Mouse (Mus musculus): Measurements from ENCODE around the gene Kri1. TPM values are rescaled to one million over a fixed set of nuclear protein-coding genes. Genes with fewer than 3 reads are reported as not detected.

The Kri1 gene
- total RNA-seq, 2 experiments from 2014 or later: 50.7 to 86.3 TPM

DNA sequence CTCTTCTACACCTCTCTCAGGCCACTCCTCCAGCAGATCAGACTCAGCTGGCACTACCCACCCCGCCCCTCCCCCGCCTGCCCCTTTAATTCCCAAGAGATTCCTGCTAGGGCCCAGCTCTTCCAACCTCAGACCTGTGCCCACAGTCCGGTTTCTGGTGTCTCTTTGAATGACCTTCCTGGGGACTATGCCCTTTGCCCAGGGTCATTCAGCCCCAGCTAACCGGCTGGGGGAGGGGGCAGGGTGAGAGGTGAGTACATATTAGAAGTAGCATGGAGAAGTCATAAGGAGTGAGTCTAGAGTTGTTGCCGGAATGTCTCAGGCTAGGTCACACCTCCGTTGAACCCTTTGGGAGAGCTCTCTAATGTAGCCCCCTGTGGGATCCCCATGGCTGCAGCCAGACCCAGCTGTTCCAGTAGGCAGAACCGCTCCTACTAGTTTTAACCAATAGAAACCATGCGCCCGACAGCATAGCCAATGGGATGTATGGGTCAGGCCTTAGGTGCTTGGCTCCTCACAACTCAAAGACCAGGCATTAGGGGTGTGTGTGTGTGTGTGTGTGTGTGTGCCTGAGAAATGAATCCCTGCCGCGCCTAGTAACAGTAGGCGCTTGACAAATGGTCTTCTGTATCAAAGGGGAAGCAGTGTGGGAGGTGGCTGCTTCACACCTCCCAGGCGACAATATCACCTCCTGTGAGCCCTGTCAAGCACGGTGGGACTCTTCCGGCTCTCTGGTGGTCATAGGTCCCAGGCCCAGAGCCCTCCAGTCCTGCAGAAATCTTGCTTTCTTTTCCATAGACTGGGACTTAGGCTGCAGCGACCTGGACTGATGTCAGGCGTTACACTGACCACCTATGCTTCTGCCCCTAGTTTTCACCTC lies 37.9 kb downstream of the Kri1 start:
- ATAC-seq (replicated peaks; ENCODE audit: low FRiP score, low TSS enrichment, poor library complexity, severe bottlenecking): no peak

DNA sequence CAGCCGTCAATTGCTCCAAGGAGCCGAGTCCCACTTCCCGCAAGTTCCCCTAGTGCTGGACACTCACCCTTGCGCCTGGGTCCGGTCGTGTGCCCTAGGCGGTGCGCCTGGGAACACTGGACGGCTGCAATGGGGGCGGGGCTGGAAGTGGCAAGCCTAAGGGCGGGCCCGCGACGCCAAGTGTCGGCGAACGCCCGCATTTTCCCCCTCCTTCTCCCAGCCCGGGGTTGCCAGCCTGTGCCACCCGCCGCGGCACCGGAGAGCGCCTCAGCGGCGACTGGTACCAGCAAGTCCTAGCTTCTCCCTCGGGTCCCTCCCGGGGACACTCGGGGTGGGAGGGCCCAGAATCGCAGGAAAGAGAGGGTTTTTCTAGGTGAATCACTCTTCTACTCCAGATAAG lies 39.4 kb downstream of the Kri1 start, which contains the start of gene S1pr5:
Gene S1pr5, minus strand, starts transcription at position 118 of the 400 bp plus-strand sequence.
- 0 out of 2 replicates have a peak, but pooled peaks have one; percentile 23 for ATAC-seq (replicated peaks; ENCODE audit: low FRiP score, low TSS enrichment, poor library complexity, severe bottlenecking)

DNA sequence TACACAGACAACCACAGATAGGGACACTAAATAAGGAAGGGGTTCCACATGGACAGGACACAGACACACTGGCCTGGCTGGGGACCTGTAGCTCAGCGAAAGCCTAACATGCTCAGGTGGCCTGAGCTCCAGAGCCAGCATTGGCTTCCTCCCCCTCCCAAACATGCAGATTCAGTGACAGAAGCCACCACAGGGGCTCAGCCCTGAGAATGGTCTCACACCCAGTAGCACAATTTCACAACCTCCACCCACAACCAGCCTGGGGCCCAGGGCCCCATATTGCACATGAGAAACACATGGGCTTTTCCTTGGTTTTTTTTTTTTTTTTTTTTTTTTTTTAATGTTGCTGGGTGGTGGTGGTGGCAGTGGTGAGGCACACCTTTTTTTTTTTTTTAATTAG lies 41.4 kb downstream of the Kri1 start:
- no peak for ATAC-seq (replicated peaks; ENCODE audit: low FRiP score, low TSS enrichment, poor library complexity, severe bottlenecking)

DNA sequence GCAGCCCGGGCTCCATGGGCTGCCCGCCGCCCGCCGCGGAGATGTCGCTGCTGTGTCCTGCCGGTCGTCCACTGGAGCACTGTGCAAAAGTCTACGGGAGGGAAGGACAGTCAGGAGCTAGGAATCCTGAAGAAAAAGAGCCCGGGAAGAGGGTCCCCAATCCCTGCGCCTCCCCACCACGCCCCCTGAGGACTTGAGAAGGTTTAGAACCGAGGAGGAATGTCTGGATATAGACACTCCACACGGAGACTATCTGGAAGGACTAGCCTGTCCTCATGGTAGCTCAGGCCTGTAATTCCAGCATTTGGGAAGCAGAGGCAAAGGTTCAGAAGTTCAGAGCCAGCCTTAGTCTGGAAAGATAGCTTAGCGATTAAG lies 42.7 kb downstream of the Kri1 start:
- no peak for ATAC-seq (replicated peaks; ENCODE audit: low FRiP score, low TSS enrichment, poor library complexity, severe bottlenecking)

DNA sequence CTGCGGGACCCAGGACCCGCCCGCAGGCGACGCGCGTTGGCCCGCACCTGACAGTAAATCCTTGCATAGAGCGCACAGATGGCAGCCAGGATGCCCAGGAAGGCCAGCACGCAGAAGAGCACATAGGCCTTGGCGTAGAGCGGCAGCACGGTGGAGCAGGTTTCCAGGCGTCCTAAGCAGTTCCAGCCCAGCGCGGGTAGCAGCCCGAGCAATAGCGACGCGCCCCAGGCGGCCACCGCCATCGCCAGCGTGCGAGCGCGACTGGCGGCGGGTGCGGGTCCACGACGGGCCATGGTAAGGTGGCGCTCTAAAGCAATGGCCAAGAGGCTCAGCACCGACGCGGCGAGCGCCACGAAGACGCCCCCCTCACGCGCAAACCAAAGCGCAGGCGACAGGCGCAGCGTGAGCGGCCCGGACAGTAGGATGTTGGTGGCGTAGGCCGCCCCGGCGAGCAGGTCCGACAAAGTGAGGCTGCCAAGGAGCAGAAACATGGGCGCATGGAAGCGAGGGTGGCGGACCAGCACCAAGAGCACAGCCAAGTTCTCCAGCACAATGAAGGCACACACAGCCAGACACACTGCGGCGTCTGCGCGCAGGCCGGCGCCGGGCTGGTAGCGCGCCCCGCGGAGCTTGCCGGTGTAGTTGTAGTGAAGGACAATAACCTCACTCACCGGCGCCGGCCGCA lies 43.2 kb downstream of the Kri1 start:
- ATAC-seq (replicated peaks; ENCODE audit: low FRiP score, low TSS enrichment, poor library complexity, severe bottlenecking): no peak

DNA sequence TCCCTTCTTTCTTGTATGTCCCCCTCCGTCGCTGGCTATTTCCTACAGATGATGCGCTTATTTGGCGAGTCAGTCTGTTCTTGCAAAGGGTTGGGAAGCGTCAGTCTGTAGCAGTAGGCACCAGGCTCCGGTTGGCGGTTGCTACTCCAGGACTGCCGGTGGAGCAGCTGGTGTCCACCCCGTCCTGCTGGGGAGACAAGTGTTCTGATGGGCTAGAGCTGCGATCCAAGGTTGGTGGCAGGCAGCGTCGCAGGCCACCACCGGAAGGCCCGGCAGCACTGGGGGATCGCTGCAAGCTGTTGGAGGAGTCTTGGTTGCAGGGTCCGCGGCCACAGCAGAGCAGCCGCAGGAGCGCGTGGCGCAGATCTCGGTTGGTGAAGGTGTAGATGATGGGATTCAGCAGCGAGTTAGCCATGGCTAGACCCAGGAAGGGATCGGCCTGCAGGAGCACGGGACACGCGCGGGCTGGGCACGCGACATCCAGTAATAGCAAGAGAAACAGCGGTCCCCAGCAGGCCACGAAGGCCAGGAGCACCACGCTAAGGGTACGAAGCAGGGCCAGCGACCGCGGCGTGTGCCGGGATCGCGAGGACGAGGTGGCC lies 43.8 kb downstream of the Kri1 start:
- ATAC-seq (replicated peaks; ENCODE audit: low FRiP score, low TSS enrichment, poor library complexity, severe bottlenecking): no peak

DNA sequence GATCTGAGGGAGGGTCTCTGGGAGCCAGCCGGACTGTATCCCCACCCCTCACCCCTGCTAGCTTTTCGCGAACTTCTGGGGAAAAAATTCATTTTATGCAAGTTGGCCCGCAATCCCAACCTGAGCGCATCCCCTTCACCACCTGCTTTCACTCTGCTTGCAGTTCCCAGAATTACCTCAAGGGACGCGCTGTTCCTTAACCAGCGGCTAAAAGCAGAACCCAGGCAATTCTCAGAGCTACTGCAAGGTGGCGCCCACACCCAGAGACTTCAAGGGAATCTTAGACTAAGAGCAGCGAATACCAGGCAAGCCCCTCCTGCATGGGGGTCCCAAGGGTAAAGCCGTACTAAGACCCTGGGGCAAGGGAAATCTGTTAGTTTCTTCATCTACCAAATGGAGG lies 46.4 kb downstream of the Kri1 start:
- peak; percentile 72 for ATAC-seq (replicated peaks; ENCODE audit: low FRiP score, low TSS enrichment, poor library complexity, severe bottlenecking)

DNA sequence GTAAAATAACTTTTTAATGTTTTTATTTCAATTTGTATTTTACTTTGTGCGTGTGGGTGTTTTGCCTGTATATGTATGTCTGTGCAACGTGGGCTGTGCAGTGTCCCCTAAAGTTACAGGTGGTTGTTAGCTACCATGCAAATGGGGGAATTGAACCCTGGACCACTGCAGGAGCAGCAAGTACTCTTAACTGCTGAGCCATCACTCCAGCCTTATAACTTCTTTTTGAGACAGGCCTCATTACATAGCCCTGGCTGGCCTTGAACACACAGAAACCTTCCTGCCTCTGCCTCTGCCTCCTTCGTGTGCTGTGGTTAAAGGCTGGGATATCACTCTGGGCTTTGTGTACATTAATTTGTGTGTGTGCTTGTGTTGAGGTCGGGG lies 48.3 kb downstream of the Kri1 start:
- no peak for ATAC-seq (replicated peaks; ENCODE audit: low FRiP score, low TSS enrichment, poor library complexity, severe bottlenecking)

DNA sequence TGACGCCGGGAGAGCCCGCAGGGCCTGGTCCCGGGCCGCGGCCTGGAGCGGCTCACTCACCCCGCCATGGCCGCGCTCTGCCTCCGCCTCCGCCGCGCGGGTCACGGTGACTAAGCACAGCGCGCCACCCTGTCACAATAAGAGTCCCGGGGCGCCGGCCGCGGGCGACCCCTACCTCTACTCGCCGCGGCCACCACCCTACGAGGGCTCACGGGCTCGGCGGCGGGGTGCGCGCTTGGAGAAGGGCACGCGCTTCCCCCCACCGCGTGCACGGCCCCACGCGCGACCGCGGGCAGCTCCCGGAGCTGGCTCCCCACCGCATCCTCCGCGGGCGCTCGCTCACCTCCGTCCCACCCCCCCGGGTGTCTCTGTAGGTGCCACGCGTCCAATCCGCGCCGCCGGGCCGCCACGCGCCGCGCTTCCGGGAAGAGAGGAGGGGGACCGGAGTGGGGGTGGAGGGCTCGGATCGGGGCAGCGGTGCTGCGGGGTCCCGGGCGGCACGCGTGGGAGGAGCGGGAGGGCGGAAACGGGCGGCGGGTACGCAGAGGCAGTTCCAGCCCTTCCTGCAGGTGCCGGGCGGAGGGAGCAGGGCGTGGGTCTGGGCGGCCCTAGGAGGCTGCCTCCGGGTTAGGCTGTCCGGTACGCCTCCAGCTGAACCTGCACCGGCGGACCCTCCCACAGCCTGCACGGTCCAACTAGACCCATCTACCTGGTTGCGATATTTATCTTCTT lies 48.9 kb downstream of the Kri1 start, which contains the start of gene Keap1:
Gene Keap1, minus strand, starts transcription at position 629 of the 732 bp plus-strand sequence.
- ATAC-seq (replicated peaks; ENCODE audit: low FRiP score, low TSS enrichment, poor library complexity, severe bottlenecking): peak; percentile 53

DNA sequence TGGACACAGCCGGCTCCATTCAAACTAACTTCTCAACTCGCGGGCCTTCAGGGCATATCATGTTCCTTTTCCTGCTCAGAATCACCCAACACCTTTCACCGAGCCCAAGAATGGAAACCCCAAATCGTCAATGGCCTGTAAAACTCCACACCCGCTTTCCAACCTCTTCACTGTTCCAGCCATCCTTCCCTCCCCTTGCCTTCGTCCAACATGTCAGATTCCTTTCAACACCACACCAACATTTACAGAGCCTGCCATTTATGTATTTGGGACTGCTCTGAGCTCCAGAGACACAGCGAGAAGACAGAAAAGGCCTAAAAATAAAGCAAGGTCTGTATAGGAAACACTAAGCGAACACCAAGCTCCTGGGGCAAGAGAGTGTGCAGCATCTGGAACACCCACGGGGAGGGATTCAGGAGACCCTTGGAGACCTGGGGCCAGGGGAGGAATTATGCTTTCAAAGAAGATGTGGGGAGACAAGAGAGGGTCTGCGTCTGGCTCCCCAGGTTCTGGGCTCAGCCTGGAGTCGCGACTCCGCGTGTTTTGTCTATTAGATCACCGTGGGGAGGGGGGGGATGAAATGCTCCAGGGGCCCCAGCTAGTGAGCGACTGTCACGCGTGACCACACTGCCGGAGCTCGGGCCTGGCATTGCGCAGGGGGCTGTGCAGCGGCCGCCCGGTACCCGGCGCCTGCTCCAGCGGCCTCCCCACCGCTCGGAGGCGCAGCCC lies 49.6 kb downstream of the Kri1 start:
- ATAC-seq (replicated peaks; ENCODE audit: low FRiP score, low TSS enrichment, poor library complexity, severe bottlenecking): no peak

DNA sequence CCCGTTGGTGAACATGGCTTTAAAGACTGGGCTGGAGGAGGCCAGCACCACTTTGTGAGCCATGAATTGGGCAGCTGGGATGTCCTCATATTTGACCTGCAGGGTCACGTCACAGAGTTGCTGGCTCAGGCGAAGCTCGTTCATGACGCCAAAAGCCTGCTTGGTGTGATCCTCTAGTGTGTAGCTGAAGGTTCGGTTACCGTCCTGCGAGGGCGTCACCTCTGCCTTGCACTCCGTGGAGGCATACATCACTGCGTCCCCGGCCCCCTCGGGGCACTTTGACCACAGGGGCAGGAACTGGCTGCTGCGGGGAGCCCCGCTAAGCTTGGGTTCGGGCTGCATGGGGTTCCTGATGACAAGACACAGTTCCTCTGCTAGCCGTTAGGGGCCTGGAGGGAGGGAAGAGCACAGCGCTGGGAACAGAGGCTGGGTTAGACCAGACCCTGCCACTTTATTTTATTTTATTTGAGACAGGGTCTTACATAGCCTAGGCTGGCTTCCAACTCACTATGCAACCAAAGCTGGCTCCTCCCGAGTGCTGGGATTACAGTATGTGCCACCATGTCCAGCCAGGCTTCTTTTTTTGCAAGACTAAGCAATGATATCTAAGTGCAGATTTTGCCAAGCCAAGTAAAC lies 50.3 kb downstream of the Kri1 start:
- peak; percentile 69 for ATAC-seq (replicated peaks; ENCODE audit: low FRiP score, low TSS enrichment, poor library complexity, severe bottlenecking)

DNA sequence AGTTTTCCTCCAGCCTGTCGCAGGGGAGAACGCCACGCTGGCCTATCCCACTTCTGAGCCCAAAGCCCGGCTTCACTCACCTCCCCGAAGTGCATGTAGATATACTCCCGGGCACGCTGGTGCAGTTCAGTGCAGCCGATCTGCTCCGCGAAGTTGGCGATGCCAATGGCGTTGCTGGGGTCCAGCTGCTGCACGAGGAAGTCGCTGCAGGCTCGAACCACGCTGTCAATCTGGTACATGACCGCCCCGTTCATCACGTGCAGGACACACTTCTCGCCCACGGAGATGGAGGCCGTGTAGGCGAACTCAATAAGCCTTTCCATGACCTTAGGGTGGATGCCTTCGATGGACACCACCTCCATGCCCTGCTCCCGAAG lies 50.8 kb downstream of the Kri1 start:
- no peak for ATAC-seq (replicated peaks; ENCODE audit: low FRiP score, low TSS enrichment, poor library complexity, severe bottlenecking)

DNA sequence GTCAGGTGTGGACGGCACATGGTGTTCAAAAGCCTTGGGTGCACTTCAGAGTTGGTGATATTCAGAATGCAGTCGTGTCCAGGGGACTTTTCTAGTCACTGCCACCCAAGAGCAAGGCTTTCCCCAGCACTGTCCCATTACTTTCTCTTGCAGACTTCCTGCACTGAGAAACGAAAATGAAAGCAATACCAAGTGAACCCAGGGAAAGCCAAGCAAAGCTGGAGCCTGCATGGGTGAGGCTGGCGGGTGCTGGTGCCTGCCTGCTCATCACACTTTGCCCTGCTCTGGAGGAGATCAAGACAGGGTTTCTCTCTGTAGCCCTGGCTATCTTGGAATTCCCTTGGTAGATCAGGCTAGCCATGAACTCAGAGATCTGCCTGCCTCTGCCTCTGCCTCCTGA lies 52.4 kb downstream of the Kri1 start:
- ATAC-seq (replicated peaks; ENCODE audit: low FRiP score, low TSS enrichment, poor library complexity, severe bottlenecking): no peak

DNA sequence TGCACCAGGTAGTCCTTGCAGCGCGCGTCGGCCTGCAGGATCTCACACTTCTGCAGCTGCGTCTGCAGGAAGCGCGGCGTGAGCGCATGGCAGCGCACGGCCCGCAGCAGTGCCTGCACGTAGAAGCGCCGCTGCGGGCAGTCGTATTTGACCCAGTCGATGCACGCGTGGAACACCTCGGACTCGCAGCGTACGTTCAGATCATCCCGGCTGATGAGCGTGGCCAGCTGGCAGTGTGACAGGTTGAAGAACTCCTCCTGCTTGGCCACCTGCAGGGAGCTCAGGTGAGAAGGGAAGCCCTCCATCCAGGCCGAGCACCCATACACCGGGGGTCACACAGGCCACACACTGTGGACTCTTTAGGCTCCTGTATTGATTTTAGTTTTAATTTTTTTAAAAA lies 54.0 kb downstream of the Kri1 start:
- no peak for ATAC-seq (replicated peaks; ENCODE audit: low FRiP score, low TSS enrichment, poor library complexity, severe bottlenecking)

DNA sequence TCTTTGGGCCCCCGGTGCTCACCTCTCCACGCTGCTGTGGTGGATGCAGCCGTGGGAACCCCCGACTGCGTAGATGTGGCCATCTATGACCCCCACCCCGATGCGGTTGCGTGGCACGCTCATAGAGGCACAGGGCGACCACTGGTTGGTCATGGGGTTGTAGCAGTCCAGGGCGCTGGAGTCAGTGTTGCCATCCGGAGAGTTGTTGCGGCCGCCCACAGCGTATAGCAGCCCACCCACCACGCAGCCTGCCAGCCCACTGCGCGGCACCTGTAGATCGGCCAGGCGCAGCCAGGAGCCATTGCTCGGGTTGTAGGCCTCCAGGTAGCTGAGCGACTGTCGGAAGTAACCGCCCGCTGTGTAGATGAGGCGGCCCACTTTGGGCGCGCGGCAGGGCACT lies 54.4 kb downstream of the Kri1 start:
- no peak for ATAC-seq (replicated peaks; ENCODE audit: low FRiP score, low TSS enrichment, poor library complexity, severe bottlenecking)

DNA sequence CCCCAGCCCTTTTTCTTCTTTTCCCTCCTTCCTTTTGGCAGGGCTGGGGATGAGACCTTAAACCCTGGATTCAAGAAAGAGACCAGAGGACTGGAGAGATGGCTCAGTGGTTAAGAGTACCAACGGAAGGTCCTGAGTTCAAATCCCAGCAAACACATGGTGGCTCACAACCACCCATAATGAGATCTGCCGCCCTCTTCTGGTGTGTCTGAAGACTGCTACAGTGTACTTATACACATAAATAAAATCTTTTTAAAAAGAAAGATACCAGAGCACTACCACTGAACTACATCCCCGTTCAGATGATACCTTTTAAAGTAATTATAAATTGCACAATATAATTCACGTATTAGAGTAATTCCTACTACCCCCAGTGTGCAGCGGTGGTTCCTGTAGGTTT lies 54.9 kb downstream of the Kri1 start:
- ATAC-seq (replicated peaks; ENCODE audit: low FRiP score, low TSS enrichment, poor library complexity, severe bottlenecking): no peak

DNA sequence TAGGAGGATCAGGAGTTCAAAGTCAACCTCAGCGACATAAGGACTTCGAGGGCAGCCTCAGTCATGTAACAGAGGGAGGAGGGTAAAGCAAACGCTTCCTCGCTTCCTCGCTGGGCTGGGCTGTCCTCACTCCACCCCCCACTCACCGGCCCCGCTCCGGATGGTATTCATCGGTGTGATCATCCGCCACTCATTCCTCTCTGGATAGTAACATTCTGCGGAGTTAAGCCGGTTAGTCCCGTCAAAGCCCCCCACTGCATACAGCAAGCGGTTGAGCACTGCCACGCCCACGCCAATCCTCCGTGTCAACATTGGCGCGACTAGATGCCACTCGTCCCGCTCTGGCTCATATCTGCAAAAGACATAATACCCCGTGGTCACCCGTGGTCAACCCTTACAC lies 56.2 kb downstream of the Kri1 start:
- no peak for ATAC-seq (replicated peaks; ENCODE audit: low FRiP score, low TSS enrichment, poor library complexity, severe bottlenecking)

DNA sequence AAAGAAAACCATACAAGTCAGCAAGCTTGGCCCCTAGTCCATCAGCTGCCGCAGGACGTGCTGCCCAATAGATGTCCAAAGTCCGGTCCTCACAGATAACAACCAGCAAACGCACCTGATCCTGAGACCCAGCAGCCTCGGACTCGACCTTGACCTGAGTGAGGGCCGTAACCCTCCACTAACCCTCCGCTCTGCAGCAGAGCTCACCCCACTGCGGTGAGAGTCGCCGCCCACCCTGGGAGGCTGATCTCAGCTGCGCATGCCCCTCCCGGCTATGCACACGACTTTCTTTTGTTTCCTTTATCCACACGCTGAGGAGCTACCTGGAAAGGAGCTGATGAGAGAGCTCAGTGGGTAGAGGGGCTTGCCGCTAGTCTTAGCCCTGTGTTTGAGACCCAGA lies 60.4 kb downstream of the Kri1 start:
- ATAC-seq (replicated peaks; ENCODE audit: low FRiP score, low TSS enrichment, poor library complexity, severe bottlenecking): peak; percentile 55; the same call in 1 of the 2 replicates

DNA sequence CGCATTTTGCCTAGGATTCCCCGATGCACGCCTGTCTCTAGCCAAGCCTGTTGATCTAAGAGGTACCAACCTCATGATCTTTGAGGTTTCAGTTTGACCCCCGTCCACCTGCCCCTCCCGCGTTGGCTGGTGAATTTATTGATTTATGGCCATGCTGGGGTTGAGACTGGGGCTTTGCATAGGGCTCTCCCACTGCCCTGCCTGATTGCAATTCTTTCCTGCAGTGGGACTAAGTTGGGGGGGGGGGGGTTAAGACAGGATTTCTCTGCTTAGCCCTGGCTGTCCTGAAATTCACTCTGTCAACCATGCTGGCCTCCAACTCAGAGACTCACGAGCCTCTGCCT lies 62.4 kb downstream of the Kri1 start:
- ATAC-seq (replicated peaks; ENCODE audit: low FRiP score, low TSS enrichment, poor library complexity, severe bottlenecking): no peak
